Mouse (Mus musculus) heart, postnatal 0 days (tissue): Measurements from ENCODE around the gene Tjp3. TPM values are rescaled to one million over a fixed set of nuclear protein-coding genes. Genes with fewer than 3 reads are reported as not detected.

Experiments used
- ATAC-seq: fragments of 200-750 bp; cut with Nextera tagmentation; 2 replicates; pipeline ENCODE4 v1.8.0; 2017; ENCODE audit warnings: low read depth, moderate number of reproducible peaks, moderate library complexity; ENCODE audit not compliant: insufficient read depth
- DNase-seq: peaks from one replicate; pipeline ENCODE4 v3.0.0-alpha.2; 2016; ENCODE audit warnings: low spot score
- H3K27ac ChIP-seq: fragments of 300-500 bp; sonication (generic); 2 replicates; pipeline ENCODE4 v1.5.1; 2014; ENCODE audit warnings: low read depth, mild to moderate bottlenecking
- H3K27me3 ChIP-seq: fragments of 300-500 bp; sonication (generic); 2 replicates; pipeline ENCODE4 v1.6.1; 2014; ENCODE audit warnings: low read length, mixed read lengths; ENCODE audit not compliant: control insufficient read depth, insufficient read depth
- H3K36me3 ChIP-seq: fragments of 300-500 bp; sonication (generic); replicated peaks from 2 replicates; pipeline ENCODE4 v1.6.1; 2014; ENCODE audit warnings: low read length, mixed read lengths; ENCODE audit not compliant: control insufficient read depth, insufficient read depth
- H3K4me1 ChIP-seq: fragments of 300-500 bp; sonication (generic); 2 replicates; pipeline ENCODE4 v1.6.1; 2014; ENCODE audit warnings: antibody characterized with exemption; ENCODE audit not compliant: control insufficient read depth, insufficient read depth
- H3K4me2 ChIP-seq: fragments of 300-500 bp; sonication (generic); 2 replicates; pipeline ENCODE4 v1.6.1; 2014; ENCODE audit warnings: low read depth, mild to moderate bottlenecking, low read length, moderate library complexity
- H3K4me3 ChIP-seq: fragments of 300-500 bp; sonication (generic); 2 replicates; pipeline ENCODE4 v1.5.1; 2014; ENCODE audit warnings: low read depth, low read length
- H3K9ac ChIP-seq: fragments of 300-500 bp; sonication (generic); replicated peaks from 2 replicates; pipeline ENCODE4 v1.6.1; 2014; ENCODE audit warnings: low read depth, low read length, mixed read lengths
- H3K9me3 ChIP-seq: fragments of 300-500 bp; sonication (generic); replicated peaks from 2 replicates; pipeline ENCODE4 v1.6.1; 2016; ENCODE audit warnings: low read length; ENCODE audit not compliant: control insufficient read depth
- CTCF ChIP-seq: IDR thresholded peaks from 2 replicates; pipeline ENCODE4 v1.5.1; 2016; ENCODE audit warnings: antibody characterized with exemption, control low read depth, low read depth
- EP300 ChIP-seq: IDR thresholded peaks from 2 replicates; pipeline ENCODE4 v1.6.1; 2016; ENCODE audit warnings: antibody characterized with exemption, low read depth
- WGBS: fragments of 180-500 bp; shearing (Covaris S2); extraction: QIAGEN DNeasy Blood & Tissue Kit; methylation state at CpG from one replicate; pipeline ENCODE4 v1.1.7; 2014; 5-methylcytosine and 5-hydroxymethylcytosine counted together
- polyA plus RNA-seq: library from polyadenylated mRNA; unstranded; fragments of >200 nt; fragmentation: Nextera tagmentation; extraction: Ambion mirVana; gene quantifications from 2 replicates; pipeline ENCODE4 v1.2.1, GENCODE M21; 2015
- total RNA-seq: library from RNA; depleted of rRNA; stranded (reverse); fragments of >200 nt; gene quantifications from 2 replicates; pipeline ENCODE4 v1.2.3, GENCODE M21; 2014; ENCODE audit warnings: low replicate concordance

Tjp3 gene
- total and polyA plus RNA-seq, 2 experiments from 2014 or later: 0.51 to 2.3 TPM

GRCm38 (mm10) chr10:81313581-81313980 lies 22.2 kb upstream of the Tjp3 start:
- H3K27me3 ChIP-seq: no peaks in the 10 kb centered on the region
- TF ChIP-seq EP300 (no peak), CTCF (no peak)
- H3K9me3 ChIP-seq: no peaks in the 10 kb centered on the region
- H3K4me2 ChIP-seq: no peak overlapping the region
- H3K36me3 ChIP-seq: peaks cover 86% of the 10 kb centered on the region
- no peak for DNase-seq
- H3K4me1 ChIP-seq: no peaks in the 10 kb centered on the region; the same call in 1 of the 2 replicates
- no peak overlapping the region for H3K9ac ChIP-seq
- H3K4me3 ChIP-seq: no peak overlapping the region
- ATAC-seq: no peak
- H3K27ac ChIP-seq: no peak overlapping the region
- 89% methylated on average over 13 of the region's 13 CpGs for WGBS

- no peaks in the 10 kb centered on the region for H3K27me3 ChIP-seq
- H3K36me3 ChIP-seq: peaks cover 87% of the 10 kb centered on the region
- no peak overlapping the region for H3K4me3 ChIP-seq
- no peak overlapping the region for H3K9ac ChIP-seq
- no peak overlapping the region for H3K4me2 ChIP-seq
- ATAC-seq: no peak
- TF ChIP-seq CTCF (no peak), EP300 (no peak)
- H3K27ac ChIP-seq: no peak overlapping the region
- H3K9me3 ChIP-seq: no peaks in the 10 kb centered on the region
- WGBS: 89% methylated on average over 5 of the region's 5 CpGs
- no peak for DNase-seq
- H3K4me1 ChIP-seq: no peaks in the 10 kb centered on the region
Observed at GRCm38 (mm10) chr10:81309571-81309970, 18.2 kb upstream of the Tjp3 start.

GRCm38 (mm10) chr10:81306837-81307682 lies 15.7 kb upstream of the Tjp3 start:
- DNase-seq (no peak), ATAC-seq (no peak)
- no peaks in the 10 kb centered on the region for H3K27me3 ChIP-seq
- WGBS: 90% methylated on average over 21 of the region's 21 CpGs
- H3K27ac ChIP-seq: no peak overlapping the region
- H3K4me2 ChIP-seq: no peak overlapping the region
- no peaks in the 10 kb centered on the region for H3K9me3 ChIP-seq
- H3K4me1 ChIP-seq: peaks cover 15% of the 10 kb centered on the region
- H3K4me3 ChIP-seq: no peak overlapping the region
- TF ChIP-seq EP300: no peak
- TF ChIP-seq CTCF: no peak
- H3K36me3 ChIP-seq: peaks cover 62% of the 10 kb centered on the region
- no peak overlapping the region for H3K9ac ChIP-seq

- peaks cover 21% of the 10 kb centered on the region for H3K4me1 ChIP-seq
- no peaks in the 10 kb centered on the region for H3K9me3 ChIP-seq
- no peaks in the 10 kb centered on the region for H3K27me3 ChIP-seq
- no peak overlapping the region for H3K27ac ChIP-seq
- H3K9ac ChIP-seq: no peak overlapping the region
- H3K4me3 ChIP-seq: no peak overlapping the region
- WGBS: 86% methylated on average over 12 of the region's 12 CpGs
- ATAC-seq (no peak), DNase-seq (no peak)
- TF ChIP-seq EP300 (no peak), CTCF (no peak)
- no peak overlapping the region for H3K4me2 ChIP-seq
- H3K36me3 ChIP-seq: peaks cover 54% of the 10 kb centered on the region
Observed at GRCm38 (mm10) chr10:81306173-81306668, 14.8 kb upstream of the Tjp3 start.

GRCm38 (mm10) chr10:81305663-81306062 lies 14.3 kb upstream of the Tjp3 start:
- Histone ChIP-seq H3K9me3 (no peaks in the 10 kb centered on the region), H3K36me3 (peaks cover 48% of the 10 kb centered on the region)

More at GRCm38 (mm10) chr10:81305663-81306062, 14.3 kb upstream of the Tjp3 start:
- DNase-seq (no peak), ATAC-seq (no peak)
- H3K27me3 ChIP-seq: no peaks in the 10 kb centered on the region
- no peak overlapping the region for H3K9ac ChIP-seq
- no peak overlapping the region for H3K4me3 ChIP-seq
- TF ChIP-seq EP300 (no peak), CTCF (no peak)
- 92% methylated on average over 14 of the region's 14 CpGs for WGBS
- no peak overlapping the region for H3K4me2 ChIP-seq
- no peak overlapping the region for H3K27ac ChIP-seq
- H3K4me1 ChIP-seq: peaks cover 27% of the 10 kb centered on the region
